Mouse (Mus musculus): ENCODE data around the gene Odf3b. TPM values are rescaled to one million over a fixed set of nuclear protein-coding genes. Genes with fewer than 3 reads are reported as not detected.

Gene Odf3b
- polyA plus RNA-seq, 1 experiment from 2014 or later: 0.80 TPM

DNA sequence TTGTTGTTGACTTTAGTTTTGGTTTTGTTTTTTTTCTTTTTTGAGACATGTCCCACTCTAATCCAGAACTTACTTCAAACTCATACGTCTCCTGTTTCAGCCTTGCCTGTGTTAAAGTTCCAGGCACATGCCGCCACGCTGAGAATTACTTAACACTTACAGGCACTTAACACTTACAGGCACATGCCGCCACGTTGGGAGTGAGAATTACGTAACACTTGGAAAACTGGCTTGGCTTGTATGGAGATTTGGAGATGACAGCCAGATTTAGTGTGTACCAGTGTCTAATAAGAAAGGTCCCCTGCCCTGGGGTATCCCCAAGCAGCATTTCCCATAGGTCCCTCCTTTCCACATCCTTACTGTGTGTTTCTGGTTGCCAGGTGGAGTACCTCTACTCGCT, 16.0 kb downstream of the Odf3b start:
- no peak for DNase-seq (ENCODE audit: low spot score)

GRCm38 (mm10) chr15:89358784-89359183, 20.3 kb downstream of the Odf3b start:
- TF ChIP-seq CTCF (IDR thresholded peaks at IDR 0.05; ENCODE audit: low read depth): no peak
- no peak for TF ChIP-seq EP300 (optimal IDR thresholded peaks at IDR 0.05)
- Histone ChIP-seq H3K9me3 (ENCODE audit: control insufficient read depth, low read length) (no peaks in the 10 kb centered on the region), H3K27ac (replicated peaks) (no peak overlapping the region), H3K4me2 (replicated peaks; ENCODE audit: low read depth) (no peak overlapping the region), H3K27me3 (ENCODE audit: control insufficient read depth, insufficient read depth, low read length) (no peaks in the 10 kb centered on the region), H3K4me3 (ENCODE audit: low read depth, low read length) (no peak overlapping the region), H3K9ac (ENCODE audit: low read length) (no peak overlapping the region), H3K4me1 (replicated peaks; ENCODE audit: control insufficient read depth, insufficient read depth) (peaks cover 2% of the 10 kb centered on the region; the same call in 1 of the 2 replicates), H3K36me3 (ENCODE audit: control insufficient read depth, insufficient read depth, low read length) (peaks cover 16% of the 10 kb centered on the region)
- ATAC-seq (ENCODE audit: low FRiP score, low TSS enrichment): no peak
- 72% methylated on average over 3 of the region's 3 CpGs for WGBS
- DNase-seq (ENCODE audit: low spot score): no peak

More for the DNA sequence above, 16.0 kb downstream of the Odf3b start:
- TF ChIP-seq CTCF (IDR thresholded peaks at IDR 0.05; ENCODE audit: low read depth): no peak
- TF ChIP-seq EP300 (optimal IDR thresholded peaks at IDR 0.05): no peak
- ATAC-seq (ENCODE audit: low FRiP score, low TSS enrichment): no peak
- Histone ChIP-seq H3K27ac (replicated peaks) (no peak overlapping the region), H3K27me3 (ENCODE audit: control insufficient read depth, insufficient read depth, low read length) (no peaks in the 10 kb centered on the region), H3K9me3 (ENCODE audit: control insufficient read depth, low read length) (no peaks in the 10 kb centered on the region), H3K4me2 (replicated peaks; ENCODE audit: low read depth) (no peak overlapping the region), H3K9ac (ENCODE audit: low read length) (no peak overlapping the region), H3K36me3 (ENCODE audit: control insufficient read depth, insufficient read depth, low read length) (peaks cover 40% of the 10 kb centered on the region), H3K4me3 (ENCODE audit: low read depth, low read length) (no peak overlapping the region), H3K4me1 (replicated peaks; ENCODE audit: control insufficient read depth, insufficient read depth) (no peaks in the 10 kb centered on the region)
- 75% methylated on average over 7 of the region's 7 CpGs for WGBS

DNA sequence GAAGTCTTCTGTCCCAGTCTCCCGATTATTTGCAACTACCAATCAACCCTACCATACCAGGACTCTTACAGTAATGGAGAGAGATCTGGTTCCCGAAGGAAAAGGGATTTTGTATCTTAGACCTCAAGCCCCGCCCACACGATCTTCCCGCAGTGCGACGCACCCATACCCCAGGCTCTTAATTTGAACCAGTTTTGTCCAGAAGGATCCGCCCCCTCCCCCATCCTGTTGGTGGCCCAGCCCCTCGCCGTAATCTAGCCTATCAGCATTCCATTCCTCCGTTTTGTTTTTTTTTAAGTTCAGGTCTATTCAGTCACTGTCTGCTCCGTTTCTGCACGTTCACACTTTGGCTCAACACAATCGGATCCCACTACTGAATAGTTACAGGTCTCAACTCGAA, 22.7 kb downstream of the Odf3b start:
- peak; percentile 63; the same call in 1 of the 2 replicates for ATAC-seq (ENCODE audit: low FRiP score, low TSS enrichment)
- Histone ChIP-seq H3K4me3 (ENCODE audit: low read depth, low read length) (peak overlapping the region; percentile 76), H3K36me3 (ENCODE audit: control insufficient read depth, insufficient read depth, low read length) (peaks cover 28% of the 10 kb centered on the region), H3K4me2 (replicated peaks; ENCODE audit: low read depth) (peak overlapping the region; percentile 58), H3K9ac (ENCODE audit: low read length) (peak overlapping the region; percentile 88), H3K9me3 (ENCODE audit: control insufficient read depth, low read length) (no peaks in the 10 kb centered on the region), H3K27me3 (ENCODE audit: control insufficient read depth, insufficient read depth, low read length) (no peaks in the 10 kb centered on the region), H3K27ac (replicated peaks) (peak overlapping the region; percentile 93), H3K4me1 (replicated peaks; ENCODE audit: control insufficient read depth, insufficient read depth) (peaks cover 2% of the 10 kb centered on the region; the same call in 1 of the 2 replicates)
- TF ChIP-seq CTCF (IDR thresholded peaks at IDR 0.05; ENCODE audit: low read depth) (no peak), EP300 (optimal IDR thresholded peaks at IDR 0.05) (no peak)
- under 1% methylated on average over 15 of the region's 15 CpGs for WGBS
- peak; percentile 80 for DNase-seq (ENCODE audit: low spot score)

DNA sequence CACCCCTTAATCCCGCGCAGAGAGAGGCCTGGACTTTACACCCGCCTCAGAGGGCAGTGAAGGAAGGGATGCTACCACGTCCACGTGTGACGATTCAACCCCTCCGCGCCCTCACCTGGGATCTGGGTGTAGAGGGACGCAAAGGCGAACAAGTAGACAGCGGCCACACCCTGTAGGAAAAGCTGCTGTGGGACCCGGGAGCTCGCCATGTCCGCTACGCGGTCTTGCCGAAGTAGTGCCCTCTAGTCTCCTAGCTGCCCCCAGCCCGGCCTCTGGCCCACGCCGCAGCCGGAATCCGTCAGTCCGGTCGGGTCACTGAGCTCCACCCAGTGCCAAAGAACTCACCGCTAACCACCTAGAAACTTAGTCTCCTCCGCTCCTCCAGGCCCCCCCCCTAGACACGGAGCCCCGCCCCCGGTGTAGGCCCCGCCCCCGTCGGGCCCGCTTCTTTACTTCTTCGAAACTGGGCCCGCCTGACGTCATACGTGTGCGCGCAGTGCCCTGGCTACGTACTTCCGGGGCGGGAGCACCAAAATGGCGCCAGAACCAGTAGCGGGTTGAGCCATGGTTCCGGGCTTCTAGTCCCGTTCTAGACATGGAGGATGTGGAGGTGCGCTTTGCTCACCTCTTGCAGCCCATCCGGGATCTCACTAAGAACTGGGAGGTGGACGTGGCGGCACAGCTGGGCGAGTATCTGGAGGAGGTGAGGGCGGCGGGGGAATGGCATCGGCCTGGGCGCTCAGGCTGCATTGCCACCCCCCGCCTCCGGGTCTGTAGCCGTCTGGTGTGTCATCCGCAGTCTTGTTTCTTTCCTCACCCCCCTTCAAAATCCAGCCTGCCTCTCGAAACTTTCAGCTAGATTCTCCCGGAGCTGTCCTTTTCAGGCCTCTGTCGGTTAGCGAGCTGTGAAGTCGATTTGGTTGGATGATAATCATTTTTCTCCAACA, 23.6 kb downstream of the Odf3b start, which contains the start of the genes Lmf2 and Ncaph2:
Gene Lmf2 (minus strand): TSS at position 419 of the 947 bp plus-strand sequence.
Gene Ncaph2 (plus strand): TSS at position 479 of the 947 bp plus-strand sequence.
- H3K4me2 ChIP-seq (replicated peaks; ENCODE audit: low read depth): peak within 1 kb of the TSS; percentile 58
- TF ChIP-seq CTCF (IDR thresholded peaks at IDR 0.05; ENCODE audit: low read depth) (no peak; the same call in 1 of the 2 replicates), EP300 (optimal IDR thresholded peaks at IDR 0.05) (no peak)

DNA sequence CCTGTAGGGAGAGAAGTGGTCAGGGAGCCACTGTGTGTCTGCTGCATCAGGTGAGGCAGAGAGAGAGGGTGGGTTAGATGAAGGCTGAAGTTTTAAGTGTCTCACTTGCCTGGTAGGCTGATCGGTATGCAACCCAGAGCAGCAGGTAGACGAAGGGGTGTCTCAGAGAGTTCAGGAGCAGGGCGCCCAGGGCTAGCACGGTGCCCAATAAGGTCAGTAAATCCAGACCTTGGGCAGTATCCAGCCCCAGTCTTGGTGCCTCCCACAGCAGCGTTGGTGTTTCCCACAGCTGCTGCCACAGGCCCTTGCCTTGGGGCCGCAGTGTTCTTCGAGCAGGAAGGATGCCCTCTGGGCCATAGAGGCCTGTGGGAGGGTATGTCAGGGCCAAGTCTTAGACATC, 24.6 kb downstream of the Odf3b start:
- Histone ChIP-seq H3K27ac (replicated peaks) (no peak overlapping the region), H3K4me1 (replicated peaks; ENCODE audit: control insufficient read depth, insufficient read depth) (peaks cover 2% of the 10 kb centered on the region; the same call in 1 of the 2 replicates), H3K27me3 (ENCODE audit: control insufficient read depth, insufficient read depth, low read length) (no peaks in the 10 kb centered on the region), H3K36me3 (ENCODE audit: control insufficient read depth, insufficient read depth, low read length) (peaks cover 19% of the 10 kb centered on the region), H3K4me3 (ENCODE audit: low read depth, low read length) (peak overlapping the region; percentile 76), H3K4me2 (replicated peaks; ENCODE audit: low read depth) (peak overlapping the region; percentile 58), H3K9me3 (ENCODE audit: control insufficient read depth, low read length) (no peaks in the 10 kb centered on the region), H3K9ac (ENCODE audit: low read length) (peak overlapping the region; percentile 88; the same call in 1 of the 2 replicates)
- DNase-seq (ENCODE audit: low spot score) (no peak), ATAC-seq (ENCODE audit: low FRiP score, low TSS enrichment) (no peak)
- TF ChIP-seq EP300 (optimal IDR thresholded peaks at IDR 0.05) (no peak), CTCF (IDR thresholded peaks at IDR 0.05; ENCODE audit: low read depth) (no peak)
- 60% methylated on average over 7 of the region's 7 CpGs for WGBS

More for the DNA sequence above, 23.6 kb downstream of the Odf3b start, which contains the start of the genes Lmf2 and Ncaph2:
- DNase-seq (ENCODE audit: low spot score) (peak; percentile 97), ATAC-seq (ENCODE audit: low FRiP score, low TSS enrichment) (peak; percentile 93)
- peak within 1 kb of the TSS; percentile 76 for H3K4me3 ChIP-seq (ENCODE audit: low read depth, low read length)
- peak within 1 kb of the TSS; percentile 93 for H3K27ac ChIP-seq (replicated peaks)
- peak within 1 kb of the TSS; percentile 88 for H3K9ac ChIP-seq (ENCODE audit: low read length)
- H3K9me3 ChIP-seq (ENCODE audit: control insufficient read depth, low read length): no peaks in the 10 kb centered on the region
- WGBS: under 1% methylated on average over 62 of the region's 64 CpGs
- H3K4me1 ChIP-seq (replicated peaks; ENCODE audit: control insufficient read depth, insufficient read depth): peaks cover 2% of the 10 kb centered on the region; the same call in 1 of the 2 replicates
- H3K36me3 ChIP-seq (ENCODE audit: control insufficient read depth, insufficient read depth, low read length): peaks cover 22% of the 10 kb centered on the region
- H3K27me3 ChIP-seq (ENCODE audit: control insufficient read depth, insufficient read depth, low read length): no peaks in the 10 kb centered on the region
